Mouse (Mus musculus): ENCODE measurements around the gene Mdm1. TPM values are rescaled to one million over a fixed set of nuclear protein-coding genes. Genes with fewer than 3 reads are reported as not detected.
A peak's percentile ranks its signal among the peaks of the same experiment; 100 is the strongest.

Gene Mdm1
- polyA plus RNA-seq, 1 experiment from 2014 or later, result 62.2 TPM

DNA sequence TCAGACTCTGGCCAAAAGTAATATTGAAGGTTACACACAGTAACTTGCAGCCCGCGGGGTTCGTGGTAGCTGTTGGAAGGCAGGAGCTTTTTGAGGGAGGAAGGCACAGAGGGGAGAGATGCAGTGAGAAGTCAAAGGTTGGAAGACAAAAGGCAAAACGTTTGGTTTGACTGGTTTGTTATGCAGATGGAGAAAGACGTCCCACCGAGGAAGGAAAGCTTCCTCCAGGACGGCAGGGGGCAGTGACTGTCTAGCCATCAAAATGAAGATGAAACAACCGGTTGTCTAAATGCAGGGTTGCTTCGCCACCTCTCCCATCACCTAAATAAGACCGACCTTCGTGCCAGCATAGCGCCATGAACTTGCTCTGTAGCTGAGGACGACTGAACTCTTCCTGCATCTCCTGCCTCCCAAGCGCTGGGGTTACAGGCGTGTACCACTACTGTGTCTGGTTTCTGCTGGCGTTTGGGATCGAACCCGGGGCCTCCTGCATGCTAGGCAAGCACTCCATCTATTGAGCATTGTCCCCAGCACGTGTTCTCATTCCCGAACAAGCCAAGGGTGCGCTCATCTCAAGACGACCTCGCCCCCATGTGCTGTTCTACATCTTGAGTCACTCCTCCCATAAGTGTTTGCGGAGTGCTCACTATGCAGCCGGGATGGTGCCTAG, 15.7 kb upstream of the Mdm1 start:
- no peak overlapping the region for H3K9ac ChIP-seq
- H3K9me3 ChIP-seq, result no peaks in the 10 kb centered on the region
- no peak overlapping the region for H3K4me3 ChIP-seq (replicated peaks)
- no peak overlapping the region for H3K27ac ChIP-seq
- ATAC-seq (ENCODE audit: low FRiP score), result no peak
- H3K4me2 ChIP-seq, result no peak overlapping the region
- 77% methylated on average over 25 of the region's 25 CpGs for WGBS
- no peaks in the 10 kb centered on the region for H3K36me3 ChIP-seq (replicated peaks)
- peaks cover 6% of the 10 kb centered on the region; the same call in 1 of the 2 replicates for H3K4me1 ChIP-seq
- peaks cover 20% of the 10 kb centered on the region for H3K27me3 ChIP-seq

DNA sequence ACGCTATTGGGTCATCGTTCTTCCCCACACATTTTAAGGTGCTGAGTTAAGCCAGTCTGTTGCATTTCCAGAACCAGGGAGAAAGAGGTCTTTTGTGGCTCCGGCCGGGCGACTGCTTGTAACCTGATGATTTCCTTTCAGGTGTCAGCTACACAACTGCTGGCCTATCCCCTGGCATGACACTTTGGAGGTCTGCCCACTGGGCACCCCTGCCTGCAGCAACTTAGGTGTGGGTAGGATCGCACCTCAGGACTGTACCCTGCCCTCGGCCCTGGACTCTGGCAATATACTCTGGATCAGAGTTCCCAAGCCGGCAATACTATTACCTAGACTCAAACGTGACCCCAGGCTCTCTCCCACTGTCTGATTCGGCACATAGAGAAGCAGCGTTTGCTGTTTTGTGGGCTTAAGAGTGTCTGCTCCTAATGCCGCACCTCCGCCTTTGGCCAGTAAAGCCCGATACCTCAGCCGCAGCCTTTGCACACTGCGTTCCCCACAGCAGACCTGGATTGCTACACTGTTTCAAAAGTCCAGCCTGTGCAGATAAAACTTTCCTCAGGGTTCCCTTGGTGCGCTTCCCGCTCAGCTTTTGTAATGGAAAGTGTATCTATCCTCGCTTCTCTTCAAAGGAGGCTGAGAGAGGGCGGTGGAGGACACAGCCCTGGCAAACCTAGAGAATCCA, 12.5 kb upstream of the Mdm1 start:
- H3K4me2 ChIP-seq, result no peak overlapping the region
- H3K27me3 ChIP-seq, result peaks cover 20% of the 10 kb centered on the region
- H3K4me1 ChIP-seq, result no peaks in the 10 kb centered on the region
- ATAC-seq (ENCODE audit: low FRiP score), result no peak
- no peak overlapping the region for H3K27ac ChIP-seq
- H3K4me3 ChIP-seq (replicated peaks), result no peak overlapping the region
- no peaks in the 10 kb centered on the region for H3K36me3 ChIP-seq (replicated peaks)
- WGBS, result 53% methylated on average over 20 of the region's 20 CpGs
- no peak overlapping the region for H3K9ac ChIP-seq
- no peaks in the 10 kb centered on the region for H3K9me3 ChIP-seq

DNA sequence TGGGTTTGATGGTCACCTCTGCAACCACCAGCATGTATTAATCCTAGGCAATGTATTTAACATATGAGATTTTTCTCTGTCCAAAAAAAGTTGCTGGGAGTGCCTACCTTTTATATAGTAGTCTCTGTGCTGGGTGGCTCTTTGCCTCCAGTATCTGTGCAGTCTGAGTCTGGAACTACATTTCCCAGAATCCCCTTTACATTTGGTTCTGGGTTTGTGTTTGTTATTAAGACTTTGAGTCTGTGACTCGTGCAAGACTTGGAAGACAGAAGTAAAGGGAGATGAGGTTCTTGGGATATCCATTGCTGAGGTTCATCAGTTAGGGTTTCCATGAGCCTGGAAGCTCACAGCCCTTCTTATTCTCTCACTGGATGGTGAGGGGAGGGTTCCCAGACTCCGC, 11.6 kb upstream of the Mdm1 start:
- peaks cover 20% of the 10 kb centered on the region for H3K27me3 ChIP-seq
- 59% methylated on average over 2 of the region's 2 CpGs for WGBS
- H3K36me3 ChIP-seq (replicated peaks), result no peaks in the 10 kb centered on the region
- H3K4me2 ChIP-seq, result no peak overlapping the region
- H3K9me3 ChIP-seq, result no peaks in the 10 kb centered on the region
- ATAC-seq (ENCODE audit: low FRiP score), result no peak
- no peak overlapping the region for H3K4me3 ChIP-seq (replicated peaks)
- H3K9ac ChIP-seq, result no peak overlapping the region
- no peak overlapping the region for H3K27ac ChIP-seq
- H3K4me1 ChIP-seq, result no peaks in the 10 kb centered on the region

DNA sequence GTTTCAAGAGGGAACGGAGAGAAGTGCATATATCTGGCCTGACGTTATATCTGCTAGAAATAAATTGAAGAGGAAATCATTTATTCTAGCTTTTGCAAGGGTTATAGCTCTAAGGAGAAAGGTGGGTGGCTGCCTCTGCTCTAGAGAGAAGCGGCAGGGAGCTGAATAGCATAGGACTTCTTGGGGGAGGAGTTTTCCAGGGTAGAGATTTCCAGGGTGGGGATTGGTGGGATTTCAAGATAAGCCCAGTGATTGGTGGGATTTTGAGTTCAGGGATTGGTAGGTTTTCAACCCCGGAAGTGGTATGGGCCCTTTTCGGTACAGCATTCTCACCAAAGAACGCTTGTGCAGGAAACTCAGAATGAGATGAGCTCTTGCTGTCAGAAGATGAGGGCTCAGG, 8.6 kb upstream of the Mdm1 start:
- ATAC-seq (ENCODE audit: low FRiP score), result 0 out of 2 replicates have a peak, but pooled peaks have one; percentile 46
- no peaks in the 10 kb centered on the region for H3K9me3 ChIP-seq
- 63% methylated on average over 6 of the region's 6 CpGs for WGBS

DNA sequence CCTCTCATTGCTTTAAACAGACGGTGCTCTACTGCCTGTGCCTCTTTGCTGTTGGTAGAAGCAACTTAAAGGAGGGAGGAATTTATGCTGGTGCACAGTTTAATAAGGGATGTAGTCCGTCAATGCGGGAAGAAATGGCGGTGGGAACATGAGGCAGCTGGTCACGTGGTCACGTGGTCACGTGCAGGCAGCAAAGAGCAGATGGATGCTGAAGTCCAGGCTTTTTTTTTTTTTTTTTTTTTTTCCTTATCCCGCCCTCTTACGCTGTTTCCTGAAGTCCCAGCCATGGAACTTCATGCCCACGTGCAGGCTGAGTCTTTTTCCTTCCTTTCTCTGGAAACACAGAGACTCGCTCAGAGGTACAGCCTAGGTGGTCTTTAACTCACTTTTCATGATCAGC, 3.1 kb upstream of the Mdm1 start:
- Histone ChIP-seq H3K36me3 (replicated peaks) (no peaks in the 10 kb centered on the region), H3K4me3 (replicated peaks) (no peak overlapping the region), H3K9me3 (no peaks in the 10 kb centered on the region), H3K27me3 (no peaks in the 10 kb centered on the region), H3K4me2 (no peak overlapping the region), H3K27ac (no peak overlapping the region), H3K4me1 (peaks cover 18% of the 10 kb centered on the region), H3K9ac (no peak overlapping the region)
- 95% methylated on average over 11 of the region's 11 CpGs for WGBS
- no peak for ATAC-seq (ENCODE audit: low FRiP score)

More for the DNA sequence above, 8.6 kb upstream of the Mdm1 start:
- no peaks in the 10 kb centered on the region for H3K4me1 ChIP-seq
- H3K36me3 ChIP-seq (replicated peaks), result no peaks in the 10 kb centered on the region
- no peak overlapping the region for H3K27ac ChIP-seq
- peaks cover 20% of the 10 kb centered on the region for H3K27me3 ChIP-seq
- H3K4me2 ChIP-seq, result no peak overlapping the region; the same call in 1 of the 2 replicates
- H3K4me3 ChIP-seq (replicated peaks), result no peak overlapping the region
- no peak overlapping the region for H3K9ac ChIP-seq

DNA sequence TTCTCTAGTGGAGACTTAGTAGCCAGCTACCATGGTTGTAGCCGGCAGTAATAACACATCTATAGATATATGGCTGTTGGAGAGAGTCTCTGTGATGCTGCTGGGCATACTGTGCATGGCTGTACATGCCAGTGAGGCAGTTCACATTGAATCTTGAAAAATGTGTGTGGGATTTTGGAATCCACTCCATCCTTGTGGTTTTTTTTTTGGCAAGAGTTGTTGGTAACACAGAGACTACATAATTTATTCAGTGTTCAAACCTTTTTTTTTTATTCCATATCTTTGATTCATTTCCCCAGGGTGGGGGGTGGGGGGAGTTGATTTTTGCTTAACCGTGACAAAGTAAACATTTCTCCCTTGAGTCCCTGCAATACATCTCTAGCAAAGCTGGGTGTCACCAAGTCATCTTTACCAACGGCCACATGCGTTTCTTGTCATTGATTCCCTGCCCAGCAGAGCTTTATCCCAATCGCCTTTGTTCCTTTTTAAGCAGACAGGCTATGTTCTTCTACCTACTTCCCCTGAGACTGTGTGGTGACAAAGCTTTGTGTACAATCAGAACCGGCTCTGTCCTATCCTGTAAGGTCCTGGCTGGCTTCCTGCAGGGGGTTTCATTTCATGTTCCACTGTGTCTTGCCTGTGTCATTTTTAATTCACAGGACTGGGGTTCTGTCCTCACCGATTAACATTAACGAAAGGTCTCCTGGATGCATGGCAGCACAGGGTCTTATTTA, 1.6 kb upstream of the Mdm1 start:
- Histone ChIP-seq H3K27me3 (no peaks in the 10 kb centered on the region), H3K9ac (no peak overlapping the region), H3K36me3 (replicated peaks) (no peaks in the 10 kb centered on the region), H3K4me2 (no peak overlapping the region), H3K4me1 (peaks cover 19% of the 10 kb centered on the region), H3K27ac (no peak overlapping the region), H3K4me3 (replicated peaks) (no peak overlapping the region), H3K9me3 (no peaks in the 10 kb centered on the region)
- 79% methylated on average over 8 of the region's 8 CpGs for WGBS
- no peak for ATAC-seq (ENCODE audit: low FRiP score)

DNA sequence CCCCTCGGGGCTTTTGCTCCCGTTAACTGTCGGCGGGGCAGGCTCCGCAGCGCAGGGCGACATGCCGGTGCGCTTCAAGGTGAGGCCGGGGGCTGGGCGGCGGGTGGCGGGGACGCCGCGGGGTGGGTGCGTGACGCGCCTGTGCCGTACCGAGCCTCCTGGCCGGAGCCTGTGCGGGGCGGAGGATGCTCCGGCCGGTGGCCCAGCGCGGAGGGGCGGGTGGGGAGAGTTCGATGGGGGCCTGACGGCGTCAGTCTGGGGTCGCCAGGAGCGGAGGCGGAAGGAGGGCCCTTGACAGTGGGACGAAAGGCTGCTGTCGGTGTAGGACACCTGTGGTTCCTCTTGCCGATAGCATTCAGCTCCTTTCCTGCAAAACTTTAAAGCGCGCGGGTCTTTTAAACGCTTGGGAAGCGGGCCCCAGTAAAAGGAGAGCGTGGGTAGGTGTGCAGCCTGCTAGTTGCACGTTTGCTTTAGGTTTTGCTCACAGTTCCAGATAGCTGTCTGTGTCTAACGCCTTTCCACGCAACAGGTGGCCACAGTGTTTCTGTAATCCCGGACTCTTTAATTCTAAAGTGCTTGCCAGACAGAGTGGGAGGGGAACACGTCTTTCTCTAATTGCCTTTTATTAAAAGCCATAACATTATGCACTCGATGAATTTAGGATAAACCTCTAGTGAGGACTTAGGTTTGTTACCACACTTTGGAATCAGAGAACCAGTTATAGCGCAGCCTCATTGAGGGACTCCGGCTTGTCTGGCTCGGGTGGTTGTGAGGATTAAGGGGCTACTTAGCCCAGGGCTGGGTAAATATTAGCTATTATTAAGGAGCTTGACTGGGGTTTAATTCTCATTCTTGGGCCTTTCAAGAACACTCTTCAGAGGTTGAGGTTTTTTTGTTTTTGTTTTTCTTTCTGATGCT, 532 bp downstream of the Mdm1 start:
- Histone ChIP-seq H3K9ac (peak overlapping the region; percentile 80), H3K4me2 (peak overlapping the region; percentile 66), H3K27ac (peak overlapping the region; percentile 56; the same call in 1 of the 2 replicates), H3K36me3 (replicated peaks) (peaks cover 7% of the 10 kb centered on the region), H3K9me3 (no peaks in the 10 kb centered on the region), H3K27me3 (0 out of 2 replicates have a peak, but pooled peaks cover 3% of the 10 kb centered on the region), H3K4me3 (replicated peaks) (peak overlapping the region; percentile 89), H3K4me1 (peaks cover 19% of the 10 kb centered on the region)
- under 1% methylated on average over 50 of the region's 53 CpGs for WGBS
- ATAC-seq (ENCODE audit: low FRiP score), result no peak; the same call in 1 of the 2 replicates

DNA sequence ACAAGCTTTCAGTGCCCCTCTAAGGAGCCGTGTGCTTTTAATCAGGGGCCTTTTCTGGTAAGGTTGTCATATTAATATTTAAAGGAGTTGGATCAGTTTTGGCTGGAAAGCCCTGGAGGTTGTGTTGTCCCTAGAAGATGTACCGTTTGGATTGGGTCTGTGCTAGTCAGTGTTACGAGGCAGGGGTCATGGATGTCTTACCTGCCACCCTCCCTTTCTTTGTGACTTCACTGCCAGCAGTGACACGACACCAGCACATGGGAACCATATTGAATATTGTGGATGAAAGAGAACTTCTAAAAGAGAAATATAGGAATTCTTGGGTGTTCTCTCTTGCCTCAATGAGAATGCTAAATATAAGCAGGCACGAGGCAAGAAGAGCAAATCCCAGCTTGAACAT, 7.8 kb downstream of the Mdm1 start:
- no peaks in the 10 kb centered on the region for H3K4me1 ChIP-seq
- H3K4me2 ChIP-seq, result no peak overlapping the region
- H3K4me3 ChIP-seq (replicated peaks), result no peak overlapping the region
- no peaks in the 10 kb centered on the region for H3K9me3 ChIP-seq
- H3K27ac ChIP-seq, result no peak overlapping the region
- WGBS, result 85% methylated on average over 5 of the region's 5 CpGs
- peaks cover 42% of the 10 kb centered on the region for H3K36me3 ChIP-seq (replicated peaks)
- ATAC-seq (ENCODE audit: low FRiP score), result no peak
- H3K27me3 ChIP-seq, result 0 out of 2 replicates have a peak, but pooled peaks cover 3% of the 10 kb centered on the region
- H3K9ac ChIP-seq, result no peak overlapping the region

DNA sequence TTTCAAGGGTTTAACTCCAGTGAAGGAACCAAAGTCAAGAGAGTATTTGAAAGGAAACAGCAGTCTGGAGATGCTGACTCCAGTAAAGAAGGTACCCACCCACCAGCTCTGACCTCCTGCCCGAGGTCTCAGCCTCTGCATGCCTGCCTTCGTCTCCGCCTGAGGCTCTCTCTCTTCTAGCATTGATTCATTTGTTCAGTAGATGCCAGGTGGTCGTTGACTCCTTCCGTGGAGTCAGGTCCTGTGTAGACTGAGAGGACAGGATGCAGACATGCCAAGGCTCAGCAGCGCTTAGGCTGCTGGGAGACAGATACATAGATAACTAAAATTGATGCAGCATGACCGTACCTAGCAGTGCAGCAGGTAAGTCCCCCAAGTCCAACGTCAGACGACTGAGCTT, 9.3 kb downstream of the Mdm1 start:
- H3K4me3 ChIP-seq (replicated peaks), result no peak overlapping the region
- H3K27ac ChIP-seq, result no peak overlapping the region
- no peaks in the 10 kb centered on the region for H3K9me3 ChIP-seq
- ATAC-seq (ENCODE audit: low FRiP score), result no peak
- H3K36me3 ChIP-seq (replicated peaks), result peaks cover 48% of the 10 kb centered on the region
- no peaks in the 10 kb centered on the region for H3K4me1 ChIP-seq
- 91% methylated on average over 9 of the region's 9 CpGs for WGBS
- no peaks in the 10 kb centered on the region for H3K27me3 ChIP-seq
- H3K4me2 ChIP-seq, result no peak overlapping the region
- H3K9ac ChIP-seq, result no peak overlapping the region

DNA sequence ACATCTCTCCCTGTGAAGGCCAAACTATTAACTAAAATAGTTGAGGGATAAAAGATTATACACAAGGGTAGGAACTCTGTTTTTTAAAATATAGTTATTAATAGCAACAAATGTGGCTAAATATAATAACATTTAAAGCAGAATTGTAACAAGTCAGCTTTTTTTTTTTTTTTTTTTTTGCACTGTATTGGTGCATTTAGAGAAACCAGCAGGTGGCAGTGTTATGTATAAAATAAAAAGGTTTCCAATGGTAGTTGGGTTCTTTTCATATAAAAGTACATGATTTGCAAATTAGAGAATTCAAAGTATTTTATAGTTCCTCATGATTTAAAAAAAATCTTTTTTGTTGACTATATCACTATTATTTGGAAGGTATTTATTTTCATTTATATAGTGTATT, 14.3 kb downstream of the Mdm1 start:
- H3K4me1 ChIP-seq, result no peaks in the 10 kb centered on the region
- no peaks in the 10 kb centered on the region for H3K9me3 ChIP-seq
- no peak overlapping the region for H3K9ac ChIP-seq
- H3K4me2 ChIP-seq, result no peak overlapping the region
- H3K27me3 ChIP-seq, result no peaks in the 10 kb centered on the region
- H3K27ac ChIP-seq, result no peak overlapping the region
- peaks cover 64% of the 10 kb centered on the region for H3K36me3 ChIP-seq (replicated peaks)
- ATAC-seq (ENCODE audit: low FRiP score), result no peak
- H3K4me3 ChIP-seq (replicated peaks), result no peak overlapping the region

DNA sequence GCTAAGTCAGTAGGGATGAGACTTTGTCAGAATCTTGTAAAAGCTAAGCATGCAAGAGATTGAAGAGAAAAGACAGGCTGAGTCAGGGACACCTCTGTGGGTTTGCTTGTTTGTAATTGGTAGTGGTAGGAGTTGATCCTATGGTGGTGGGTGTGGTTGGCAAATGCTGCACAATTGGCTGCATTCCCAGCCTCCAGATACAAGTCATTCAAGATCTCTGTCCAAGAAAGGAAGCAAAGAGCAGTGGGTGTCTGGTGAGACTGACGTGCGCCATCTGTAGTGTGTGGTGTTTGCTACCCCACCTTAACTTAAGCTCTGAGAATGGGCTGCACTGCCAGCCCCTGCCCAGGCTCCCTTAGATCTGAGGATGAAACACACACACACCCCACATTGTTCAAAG, 19.5 kb downstream of the Mdm1 start:
- Histone ChIP-seq H3K9ac (no peak overlapping the region), H3K36me3 (replicated peaks) (peaks cover 81% of the 10 kb centered on the region)

DNA sequence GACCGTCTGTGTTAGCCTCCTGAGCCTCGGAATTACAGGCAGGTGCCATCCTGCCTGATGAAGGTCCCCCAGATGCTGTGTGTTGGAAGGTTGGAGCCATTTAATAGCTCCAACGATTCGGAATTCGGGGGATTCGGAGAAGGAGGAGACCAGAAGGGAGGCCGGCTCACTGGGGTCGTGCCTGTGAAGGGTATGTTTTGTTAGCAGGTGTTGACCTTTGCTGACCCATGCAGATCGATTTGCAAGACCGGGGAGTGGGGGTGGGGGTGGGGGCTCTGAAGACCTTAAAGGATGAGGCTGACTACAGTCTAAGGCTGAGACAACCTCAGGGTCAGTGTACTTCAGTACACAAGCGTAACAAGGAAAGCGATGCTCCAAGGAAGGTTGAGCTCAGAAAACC, 27.6 kb downstream of the Mdm1 start:
- Histone ChIP-seq H3K27me3 (no peaks in the 10 kb centered on the region), H3K9me3 (no peaks in the 10 kb centered on the region), H3K4me1 (no peaks in the 10 kb centered on the region), H3K4me2 (no peak overlapping the region), H3K4me3 (replicated peaks) (no peak overlapping the region), H3K36me3 (replicated peaks) (peaks cover 49% of the 10 kb centered on the region), H3K9ac (no peak overlapping the region), H3K27ac (no peak overlapping the region)
- ATAC-seq (ENCODE audit: low FRiP score), result no peak
- 78% methylated on average over 12 of the region's 12 CpGs for WGBS

More for the DNA sequence above, 19.5 kb downstream of the Mdm1 start:
- no peak overlapping the region for H3K27ac ChIP-seq
- H3K4me1 ChIP-seq, result no peaks in the 10 kb centered on the region
- no peak for ATAC-seq (ENCODE audit: low FRiP score)
- 100% methylated on average over 2 of the region's 2 CpGs for WGBS
- H3K27me3 ChIP-seq, result no peaks in the 10 kb centered on the region
- no peak overlapping the region for H3K4me3 ChIP-seq (replicated peaks)
- H3K9me3 ChIP-seq, result no peaks in the 10 kb centered on the region
- no peak overlapping the region for H3K4me2 ChIP-seq
